Mouse (Mus musculus) activated CD4-positive, CD25-positive, alpha-beta regulatory T cell, adult 4 months (primary cell): Measurements from ENCODE around the gene Atp2b4. TPM values are rescaled to one million over a fixed set of nuclear protein-coding genes. Genes with fewer than 3 reads are reported as not detected.

Source experiments
- ATAC-seq: one replicate; pipeline ENCODE4 v1.8.0; 2017
- polyA plus RNA-seq, 2 experiments: library from polyadenylated mRNA; unstranded; fragments of 100-300 nt; shearing (Covaris generic); gene quantifications; one replicate each; pipeline ENCODE4 v1.2.1; 2017

Gene Atp2b4
- polyA plus RNA-seq, 2 experiments from 2014 or later = 17.8 to 19.0 TPM

- peak; percentile 69 for ATAC-seq
Observed at GRCm38 (mm10) chr1:133650288-133651055, 150.4 kb downstream of the Atp2b4 start.

Other genes starting within 250 kb of the Atp2b4 start
- 100 to 1,000 TPM; 402 to 505 TPM for gene Snrpe, start 190.8 kb downstream of the Atp2b4 start, polyA plus RNA-seq
- not detected for gene Zbed6, start 140.2 kb downstream of the Atp2b4 start, polyA plus RNA-seq
- gene Gm38394, start 139.7 kb downstream of the Atp2b4 start, polyA plus RNA-seq = 1 to 10 TPM; 3.2 to 3.9 TPM
- 100 to 1,000 TPM; 109 to 137 TPM for gene Lax1, start 110.9 kb downstream of the Atp2b4 start, polyA plus RNA-seq
- not detected for gene Optc, start 107.0 kb upstream of the Atp2b4 start, polyA plus RNA-seq
- gene Prelp, start 120.4 kb upstream of the Atp2b4 start, polyA plus RNA-seq = not detected
- gene Fmod, start 236.2 kb upstream of the Atp2b4 start, polyA plus RNA-seq = not detected